Mouse (Mus musculus) thymus, adult 2 months (tissue): Measurements from ENCODE around the gene Ccdc126.

Source experiments
- CTCF ChIP-seq: fragments of 200-500 bp; IDR thresholded peaks from 2 replicates; pipeline ENCODE4 v1.5.1; 2012; ENCODE audit warnings: mild to moderate bottlenecking, control low read depth, low read length, moderate library complexity, borderline replicate concordance; ENCODE audit not compliant: control insufficient read depth, poor library complexity, insufficient read depth; ENCODE audit errors: extremely low read depth
- POLR2A ChIP-seq: fragments of 200-500 bp; IDR thresholded peaks from 2 replicates; pipeline ENCODE4 v1.6.1; 2012; ENCODE audit warnings: mild to moderate bottlenecking, low read length, control low read depth, moderate library complexity; ENCODE audit not compliant: control insufficient read depth, poor library complexity, insufficient read depth; ENCODE audit errors: extremely low read depth

GRCm38 (mm10) chr6:49338566-49338965 lies 19.5 kb downstream of the Ccdc126 start:
- no peak for TF ChIP-seq CTCF
- no peak for TF ChIP-seq POLR2A
